Mouse (Mus musculus): ENCODE measurements around the gene Gm44502.

Gene Gm44502

GRCm38 (mm10) chr15:89429352-89430221, at the start of gene Gm44502, which contains the start of the genes C730034F03Rik and Chkb:
Gene Gm44502 (minus strand): TSS chr15:89429696.
Gene C730034F03Rik (plus strand): TSS chr15:89429589.
Gene Chkb (minus strand): TSS chr15:89429908.
- DNase-seq (ENCODE audit: low spot score in 2 of 2): peak; percentile 75 to 88

- DNase-seq (ENCODE audit: low spot score in 2 of 2): no peak
Measured at GRCm38 (mm10) chr15:89478622-89479021, 49.1 kb upstream of the Gm44502 start.

- no peak for DNase-seq (ENCODE audit: low spot score in 2 of 2)
Measured at GRCm38 (mm10) chr15:89477806-89478205, 48.3 kb upstream of the Gm44502 start.

GRCm38 (mm10) chr15:89477091-89477491, 47.6 kb upstream of the Gm44502 start, which contains the start of gene Arsa:
Gene Arsa (minus strand): TSS chr15:89477425.
- DNase-seq (ENCODE audit: low spot score in 2 of 2): no peak

GRCm38 (mm10) chr15:89476475-89476815, 46.9 kb upstream of the Gm44502 start:
- no peak for DNase-seq (ENCODE audit: low spot score in 2 of 2)

- peak; percentile 74 to 86 for DNase-seq (ENCODE audit: low spot score in 2 of 2)
Measured at GRCm38 (mm10) chr15:89475611-89476474, 46.3 kb upstream of the Gm44502 start.

GRCm38 (mm10) chr15:89475293-89475600, 45.8 kb upstream of the Gm44502 start:
- no peak for DNase-seq (ENCODE audit: low spot score in 2 of 2)

- no peak for DNase-seq (ENCODE audit: low spot score in 2 of 2)
Measured at GRCm38 (mm10) chr15:89474596-89475292, 45.2 kb upstream of the Gm44502 start.

GRCm38 (mm10) chr15:89473921-89474320, 44.4 kb upstream of the Gm44502 start:
- no peak for DNase-seq (ENCODE audit: low spot score in 2 of 2)

- DNase-seq (ENCODE audit: low spot score in 2 of 2): no peak
Measured at GRCm38 (mm10) chr15:89473370-89473769, 43.9 kb upstream of the Gm44502 start.

GRCm38 (mm10) chr15:89471476-89471875, 42.0 kb upstream of the Gm44502 start:
- DNase-seq (ENCODE audit: low spot score in 2 of 2): no peak

- DNase-seq (ENCODE audit: low spot score in 2 of 2): no peak
Measured at GRCm38 (mm10) chr15:89468577-89468976, 39.1 kb upstream of the Gm44502 start.

GRCm38 (mm10) chr15:89465052-89465451, 35.6 kb upstream of the Gm44502 start:
- no peak for DNase-seq (ENCODE audit: low spot score in 2 of 2)

- no peak for DNase-seq (ENCODE audit: low spot score in 2 of 2)
Measured at GRCm38 (mm10) chr15:89463334-89464235, 34.1 kb upstream of the Gm44502 start.

GRCm38 (mm10) chr15:89462176-89462575, 32.7 kb upstream of the Gm44502 start:
- DNase-seq (ENCODE audit: low spot score in 2 of 2): no peak

- no peak for DNase-seq (ENCODE audit: low spot score in 2 of 2)
Measured at GRCm38 (mm10) chr15:89461321-89461720, 31.8 kb upstream of the Gm44502 start.

- DNase-seq (ENCODE audit: low spot score in 2 of 2): no peak
Measured at GRCm38 (mm10) chr15:89460298-89460697, 30.8 kb upstream of the Gm44502 start.

GRCm38 (mm10) chr15:89459821-89460220, 30.3 kb upstream of the Gm44502 start:
- DNase-seq (ENCODE audit: low spot score in 2 of 2): no peak

GRCm38 (mm10) chr15:89458942-89459341, 29.4 kb upstream of the Gm44502 start:
- DNase-seq (ENCODE audit: low spot score in 2 of 2): no peak

GRCm38 (mm10) chr15:89455642-89456041, 26.1 kb upstream of the Gm44502 start:
- no peak for DNase-seq (ENCODE audit: low spot score in 2 of 2)

GRCm38 (mm10) chr15:89454857-89455256, 25.4 kb upstream of the Gm44502 start:
- DNase-seq (ENCODE audit: low spot score in 2 of 2): no peak
